Mouse (Mus musculus) hindbrain, embryonic 13.5 days (tissue): ENCODE data around the gene Mapkap1. TPM values are rescaled to one million over a fixed set of nuclear protein-coding genes. Genes with fewer than 3 reads are reported as not detected.
A peak's percentile ranks its signal among the peaks of the same experiment; 100 is the strongest.
"Not testable (repeated sequence)": the region's sequence is repeated elsewhere in the genome, so short reads cannot be mapped to it uniquely, and the experiment has no call there.

Experiments
- ATAC-seq: fragments of 200-750 bp; cut with Nextera tagmentation; 2 replicates; pipeline ENCODE4 v1.8.0; 2017; ENCODE audit warnings: moderate TSS enrichment; ENCODE audit not compliant: low FRiP score
- H3K27ac ChIP-seq: fragments of 300-500 bp; sonication (generic); 2 replicates; pipeline ENCODE4 v1.5.1; 2015; ENCODE audit warnings: inconsistent platforms, mild to moderate bottlenecking, moderate library complexity
- H3K27me3 ChIP-seq: fragments of 300-500 bp; sonication (generic); 2 replicates; pipeline ENCODE4 v1.6.1; 2015; ENCODE audit warnings: mild to moderate bottlenecking, inconsistent platforms
- H3K36me3 ChIP-seq: fragments of 300-500 bp; sonication (generic); 2 replicates; pipeline ENCODE4 v1.6.1; 2015; ENCODE audit warnings: mild to moderate bottlenecking, inconsistent platforms
- H3K4me1 ChIP-seq: fragments of 300-500 bp; sonication (generic); replicated peaks from 2 replicates; pipeline ENCODE4 v1.6.1; 2015; ENCODE audit warnings: inconsistent platforms
- H3K4me2 ChIP-seq: fragments of 300-500 bp; sonication (generic); 2 replicates; pipeline ENCODE4 v1.6.1; 2015; ENCODE audit warnings: inconsistent platforms, mild to moderate bottlenecking, moderate library complexity
- H3K4me3 ChIP-seq: fragments of 300-500 bp; sonication (generic); 2 replicates; pipeline ENCODE4 v1.5.1; 2015; ENCODE audit warnings: mild to moderate bottlenecking, inconsistent platforms
- H3K9ac ChIP-seq: fragments of 300-500 bp; sonication (generic); 2 replicates; pipeline ENCODE4 v1.6.1; 2015; ENCODE audit warnings: mild to moderate bottlenecking, inconsistent platforms
- H3K9me3 ChIP-seq: fragments of 300-500 bp; sonication (generic); 2 replicates; pipeline ENCODE4 v1.6.1; 2016; ENCODE audit warnings: inconsistent platforms
- WGBS: fragments of 180-500 bp; shearing (Covaris S2); methylation state at CpG from one replicate; pipeline ENCODE4 v1.1.7; 2015; 5-methylcytosine and 5-hydroxymethylcytosine counted together
- polyA plus RNA-seq: library from polyadenylated mRNA; unstranded; fragments of >200 nt; fragmentation: Nextera tagmentation; extraction: Ambion mirVana; gene quantifications from 2 replicates; pipeline ENCODE4 v1.2.1, GENCODE M21; 2015

Mapkap1 gene
- polyA plus RNA-seq, 1 experiment from 2014 or later = 96.6 TPM

- WGBS = 49% methylated on average over 4 of the region's 4 CpGs
Measured at GRCm38 (mm10) chr2:34399535-34399934, 7.0 kb upstream of the Mapkap1 start.

DNA sequence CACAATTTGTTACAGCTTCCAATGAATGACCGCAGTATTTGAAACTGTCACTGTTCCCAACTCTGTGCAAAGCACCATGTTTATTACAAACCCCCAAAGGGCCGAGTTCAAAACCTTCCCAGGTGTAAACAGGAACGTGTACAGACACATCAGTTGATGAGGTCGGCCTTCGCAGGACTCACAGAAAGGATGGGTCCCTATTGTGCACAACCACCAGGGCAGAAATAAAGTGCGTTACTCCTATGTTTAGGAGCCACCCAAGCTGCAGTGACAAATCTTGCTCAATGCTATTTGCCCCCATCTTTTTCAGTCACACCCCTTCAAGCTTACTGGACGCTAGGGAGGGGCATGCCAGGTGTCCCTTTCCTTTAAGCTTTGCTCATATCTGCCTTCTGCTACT is 1.0 kb downstream of the Mapkap1 start:
- 26% methylated on average over 7 of the region's 7 CpGs for WGBS

More at GRCm38 (mm10) chr2:34399535-34399934, 7.0 kb upstream of the Mapkap1 start:
- H3K9me3 ChIP-seq = no peaks in the 10 kb centered on the region
- no peak overlapping the region for H3K9ac ChIP-seq
- H3K27ac ChIP-seq = no peak overlapping the region
- no peak overlapping the region for H3K4me2 ChIP-seq
- H3K27me3 ChIP-seq = no peaks in the 10 kb centered on the region
- H3K4me1 ChIP-seq = no peaks in the 10 kb centered on the region
- H3K36me3 ChIP-seq = no peaks in the 10 kb centered on the region
- no peak overlapping the region for H3K4me3 ChIP-seq
- no peak for ATAC-seq

DNA sequence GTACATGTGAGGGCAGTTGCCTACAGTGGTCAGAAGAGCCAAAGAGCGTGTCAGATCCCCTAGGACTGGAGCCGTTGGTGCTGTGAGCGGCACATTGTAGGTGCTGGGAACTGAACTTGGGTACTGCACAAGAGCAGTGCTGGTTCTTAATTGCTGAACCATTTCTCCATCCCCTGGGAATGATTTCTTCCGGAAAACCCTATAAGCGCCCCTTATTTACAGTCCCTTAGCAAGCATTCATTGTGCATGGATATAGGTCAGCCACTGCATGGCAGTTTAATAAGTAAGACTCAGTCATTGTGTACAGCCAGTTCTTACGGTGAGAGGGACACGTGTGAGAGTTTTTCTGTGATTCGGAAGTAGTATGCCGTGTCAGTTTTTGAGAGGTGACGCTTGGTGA is 1.8 kb downstream of the Mapkap1 start:
- Histone ChIP-seq H3K27ac (no peak overlapping the region), H3K4me3 (no peak overlapping the region), H3K9ac (no peak overlapping the region), H3K27me3 (no peaks in the 10 kb centered on the region), H3K9me3 (no peaks in the 10 kb centered on the region), H3K4me2 (no peak overlapping the region), H3K36me3 (no peaks in the 10 kb centered on the region), H3K4me1 (peaks cover 16% of the 10 kb centered on the region)
- no peak for ATAC-seq
- 93% methylated on average over 10 of the region's 10 CpGs for WGBS

More for the DNA sequence above, 1.0 kb downstream of the Mapkap1 start:
- no peaks in the 10 kb centered on the region for H3K27me3 ChIP-seq
- peaks cover 16% of the 10 kb centered on the region for H3K4me1 ChIP-seq
- ATAC-seq = no peak
- H3K9ac ChIP-seq = peak overlapping the region; percentile 91
- H3K4me2 ChIP-seq = peak overlapping the region; percentile 88
- no peak overlapping the region for H3K27ac ChIP-seq
- peak overlapping the region; percentile 94 for H3K4me3 ChIP-seq
- no peaks in the 10 kb centered on the region for H3K36me3 ChIP-seq
- H3K9me3 ChIP-seq = no peaks in the 10 kb centered on the region

DNA sequence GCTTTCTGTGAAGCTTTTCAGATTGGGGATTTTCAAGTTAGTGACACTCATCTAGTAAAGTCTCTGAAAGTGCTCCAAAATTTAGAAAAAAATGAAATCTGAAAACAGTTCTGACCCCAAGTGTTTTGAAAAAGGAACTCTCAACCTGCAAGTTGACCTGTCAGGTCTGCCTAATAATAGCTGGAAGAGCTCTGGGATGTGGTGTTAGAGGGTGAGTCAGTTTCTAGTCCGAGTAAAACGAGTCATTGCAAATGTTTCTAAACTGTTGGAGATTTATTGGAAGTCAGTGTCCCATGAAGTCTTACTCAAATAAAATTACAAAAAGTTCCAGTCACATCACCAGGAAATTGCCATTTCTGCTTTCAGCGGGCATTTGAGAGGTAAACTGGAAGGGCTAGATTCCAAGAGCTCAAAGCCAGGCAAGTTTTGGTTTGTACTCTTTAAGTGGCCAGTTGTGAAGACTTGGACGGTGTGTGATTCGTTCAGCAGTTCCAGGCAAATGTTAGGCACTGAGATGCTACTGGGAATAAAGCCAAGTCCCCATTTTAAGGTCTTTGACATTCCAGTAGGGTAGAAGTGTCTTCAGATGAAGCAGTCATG is 3.3 kb downstream of the Mapkap1 start:
- no peak for ATAC-seq
- Histone ChIP-seq H3K4me3 (no peak overlapping the region), H3K9ac (no peak overlapping the region), H3K27ac (no peak overlapping the region), H3K27me3 (no peaks in the 10 kb centered on the region), H3K4me2 (no peak overlapping the region), H3K4me1 (peaks cover 16% of the 10 kb centered on the region), H3K36me3 (no peaks in the 10 kb centered on the region), H3K9me3 (no peaks in the 10 kb centered on the region)
- 90% methylated on average over 5 of the region's 5 CpGs for WGBS

DNA sequence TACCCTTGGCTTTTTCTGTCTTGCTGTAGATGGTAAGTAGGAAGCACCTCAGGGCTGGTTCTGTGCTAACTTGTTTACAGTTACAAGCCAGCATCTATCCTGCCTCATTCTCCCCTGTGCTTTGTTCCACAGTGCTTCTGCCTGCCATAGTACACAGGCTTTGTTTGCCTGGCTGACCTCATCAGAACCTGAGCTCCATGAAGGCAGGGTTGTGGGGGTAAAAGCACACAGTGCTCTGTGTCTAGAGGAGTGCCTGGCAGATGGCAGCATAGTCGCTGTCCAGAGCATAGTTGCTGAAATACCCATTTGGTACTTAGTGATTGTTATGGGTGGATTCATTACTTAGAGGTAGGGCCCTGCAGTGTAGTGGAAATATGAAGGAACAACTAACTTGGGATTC is 13.7 kb downstream of the Mapkap1 start:
- no peak overlapping the region for H3K27ac ChIP-seq
- no peak for ATAC-seq

DNA sequence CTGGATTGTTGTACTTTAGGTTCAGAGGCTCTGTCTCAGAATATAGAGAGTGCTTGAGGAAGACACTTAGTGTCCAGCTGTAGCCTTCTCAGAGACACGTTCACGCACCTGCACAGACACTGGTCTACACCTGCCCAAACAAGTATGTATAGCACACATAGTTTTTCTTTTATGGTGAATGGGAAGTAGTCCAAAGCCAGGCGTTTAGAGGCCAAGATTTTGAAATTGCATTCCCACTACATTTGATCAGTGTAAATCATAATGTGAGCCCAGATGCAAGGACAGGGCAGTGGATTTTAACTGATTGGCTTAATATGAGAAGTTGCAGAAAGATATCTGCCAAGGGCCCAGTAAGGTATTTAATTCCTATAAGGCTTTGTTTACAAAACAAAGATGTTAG is 17.6 kb downstream of the Mapkap1 start:
- Histone ChIP-seq H3K4me3 (no peak overlapping the region), H3K4me1 (no peaks in the 10 kb centered on the region), H3K9me3 (no peaks in the 10 kb centered on the region), H3K27ac (no peak overlapping the region), H3K9ac (no peak overlapping the region), H3K36me3 (peaks cover 7% of the 10 kb centered on the region; the same call in 1 of the 2 replicates), H3K27me3 (no peaks in the 10 kb centered on the region), H3K4me2 (no peak overlapping the region)
- WGBS = 97% methylated on average over 3 of the region's 3 CpGs
- ATAC-seq = no peak

More for the DNA sequence above, 13.7 kb downstream of the Mapkap1 start:
- Histone ChIP-seq H3K27me3 (no peaks in the 10 kb centered on the region), H3K4me1 (no peaks in the 10 kb centered on the region), H3K4me3 (no peak overlapping the region), H3K4me2 (no peak overlapping the region), H3K9ac (no peak overlapping the region), H3K9me3 (no peaks in the 10 kb centered on the region), H3K36me3 (peaks cover 7% of the 10 kb centered on the region; the same call in 1 of the 2 replicates)
- 72% methylated on average over 1 of the region's 1 CpGs for WGBS

GRCm38 (mm10) chr2:34425573-34426223 is 19.1 kb downstream of the Mapkap1 start:
- no peak for ATAC-seq
- Histone ChIP-seq H3K4me3 (no peak overlapping the region), H3K4me1 (no peaks in the 10 kb centered on the region), H3K27me3 (no peaks in the 10 kb centered on the region), H3K4me2 (no peak overlapping the region), H3K27ac (no peak overlapping the region), H3K36me3 (peaks cover 3% of the 10 kb centered on the region; the same call in 1 of the 2 replicates), H3K9ac (no peak overlapping the region), H3K9me3 (no peaks in the 10 kb centered on the region)
- WGBS = 86% methylated on average over 4 of the region's 4 CpGs

- Histone ChIP-seq H3K9me3 (no peaks in the 10 kb centered on the region), H3K27ac (no peak overlapping the region), H3K4me1 (no peaks in the 10 kb centered on the region), H3K36me3 (peaks cover 7% of the 10 kb centered on the region), H3K27me3 (no peaks in the 10 kb centered on the region), H3K4me2 (no peak overlapping the region), H3K4me3 (no peak overlapping the region), H3K9ac (no peak overlapping the region)
- WGBS = 95% methylated on average over 8 of the region's 8 CpGs
- ATAC-seq = no peak
Measured at GRCm38 (mm10) chr2:34430663-34431062, 24.1 kb downstream of the Mapkap1 start.

DNA sequence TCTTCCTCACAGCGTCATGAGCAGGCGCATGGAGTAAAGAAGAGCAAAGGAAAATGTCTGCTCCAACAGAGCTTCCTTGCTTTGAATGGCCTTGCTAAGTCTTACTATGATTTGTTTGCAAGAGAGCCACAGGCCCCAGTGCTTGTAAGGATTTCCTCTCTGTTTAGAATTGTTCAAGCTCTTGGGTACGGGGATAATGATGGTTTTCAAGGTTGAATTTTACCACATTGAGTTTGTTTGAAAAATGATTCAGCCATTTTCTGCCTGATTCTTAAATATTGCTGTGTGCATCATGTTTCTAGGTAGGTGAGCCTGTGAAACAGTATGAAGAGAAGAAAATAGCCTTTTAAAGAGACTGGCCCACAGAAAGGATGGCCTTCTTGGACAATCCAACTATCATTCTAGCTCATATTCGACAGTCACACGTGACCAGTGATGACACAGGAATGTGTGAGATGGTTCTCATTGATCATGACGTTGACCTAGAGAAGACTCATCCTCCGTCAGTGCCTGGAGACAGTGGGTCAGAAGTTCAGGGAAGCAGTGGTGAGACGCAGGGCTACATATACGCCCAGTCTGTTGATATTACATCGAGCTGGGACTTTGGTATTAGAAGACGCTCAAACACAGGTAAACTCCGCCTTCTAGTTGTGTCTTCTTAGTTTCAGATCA is 25.3 kb downstream of the Mapkap1 start:
- no peak overlapping the region for H3K4me3 ChIP-seq

DNA sequence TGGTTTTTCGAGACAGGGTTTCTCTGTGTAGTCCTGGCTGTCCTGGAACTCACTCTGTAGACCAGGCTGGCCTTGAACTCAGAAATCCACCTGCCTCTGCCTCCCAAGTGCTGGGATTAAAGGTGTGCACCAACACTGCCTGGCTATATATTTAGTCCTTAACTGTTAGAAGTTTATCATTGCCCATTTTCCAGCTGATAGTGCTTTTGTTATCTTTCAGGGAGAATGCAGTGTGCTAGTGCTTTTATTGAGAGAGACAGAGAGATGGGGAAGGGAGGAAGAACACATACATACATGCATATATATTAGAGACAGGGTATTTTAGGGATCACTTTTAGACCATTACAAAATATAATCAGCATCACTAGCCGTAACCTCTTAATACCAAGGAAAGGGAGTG is 26.3 kb downstream of the Mapkap1 start:
- H3K4me1 ChIP-seq, ATAC-seq, H3K4me2 ChIP-seq, H3K27ac ChIP-seq, H3K9ac ChIP-seq, H3K4me3 ChIP-seq, H3K9me3 ChIP-seq, H3K27me3 ChIP-seq: not testable (repeated sequence)
- peaks cover 17% of the 10 kb centered on the region for H3K36me3 ChIP-seq
- 95% methylated on average over 1 of the region's 2 CpGs for whole genome bisulfite sequencing

More for the DNA sequence above, 25.3 kb downstream of the Mapkap1 start:
- no peak overlapping the region for H3K27ac ChIP-seq
- no peak overlapping the region for H3K4me2 ChIP-seq
- no peaks in the 10 kb centered on the region for H3K27me3 ChIP-seq
- no peaks in the 10 kb centered on the region for H3K4me1 ChIP-seq
- WGBS = 95% methylated on average over 12 of the region's 12 CpGs
- H3K9ac ChIP-seq = no peak overlapping the region
- H3K9me3 ChIP-seq = no peaks in the 10 kb centered on the region
- peaks cover 13% of the 10 kb centered on the region for H3K36me3 ChIP-seq
- ATAC-seq = no peak

GRCm38 (mm10) chr2:34436321-34436720 is 29.8 kb downstream of the Mapkap1 start:
- no peak overlapping the region for H3K27ac ChIP-seq
- H3K4me2 ChIP-seq = no peak overlapping the region
- H3K9ac ChIP-seq = no peak overlapping the region
- ATAC-seq = no peak
- no peak overlapping the region for H3K4me3 ChIP-seq
- peaks cover 17% of the 10 kb centered on the region for H3K36me3 ChIP-seq
- WGBS = 96% methylated on average over 3 of the region's 3 CpGs
- no peaks in the 10 kb centered on the region for H3K4me1 ChIP-seq
- no peaks in the 10 kb centered on the region for H3K9me3 ChIP-seq
- no peaks in the 10 kb centered on the region for H3K27me3 ChIP-seq

GRCm38 (mm10) chr2:34448756-34449155 is 42.2 kb downstream of the Mapkap1 start:
- no peak overlapping the region for H3K4me3 ChIP-seq
- H3K27ac ChIP-seq = no peak overlapping the region
- 57% methylated on average over 4 of the region's 4 CpGs for WGBS
- H3K9me3 ChIP-seq = no peaks in the 10 kb centered on the region
- H3K27me3 ChIP-seq = no peaks in the 10 kb centered on the region
- H3K4me1 ChIP-seq = peaks cover 26% of the 10 kb centered on the region
- ATAC-seq = no peak
- no peak overlapping the region for H3K4me2 ChIP-seq
- peaks cover 5% of the 10 kb centered on the region for H3K36me3 ChIP-seq
- H3K9ac ChIP-seq = no peak overlapping the region
